In genomic region chr17:43667290-43667843, GRCm38 (mm10) we compare ENCODE assay signal across 8 mouse cellular contexts. TPM values are rescaled to one million over a fixed set of nuclear protein-coding genes. Genes with fewer than 3 reads are reported as not detected.
DNase-seq lines count a peak whose midpoint lies in the region; ATAC-seq lines count a peak whose summit lies in the region.

Gene Cyp39a1 (plus strand): TSS chr17:43667425.

- H3K27ac ChIP-seq in kidney, embryonic 14.5 days (ENCODE audit: low read depth, low read length), result no peak within 1 kb of the TSS
- peak within 1 kb of the TSS; percentile 78 for H3K27ac ChIP-seq in hindbrain, embryonic 14.5 days
- peak within 1 kb of the TSS; percentile 84 for H3K27ac ChIP-seq in midbrain, embryonic 14.5 days (replicated peaks; ENCODE audit: low read depth, low read length)

- H3K4me3 ChIP-seq in kidney, embryonic 14.5 days (ENCODE audit: low read length), result peak within 1 kb of the TSS; percentile 89
- peak within 1 kb of the TSS; percentile 89 for H3K4me3 ChIP-seq in hindbrain, embryonic 14.5 days (replicated peaks; ENCODE audit: low read length)
- peak within 1 kb of the TSS; percentile 93 for H3K4me3 ChIP-seq in midbrain, embryonic 14.5 days (replicated peaks; ENCODE audit: low read depth, low read length)

- peak within 1 kb of the TSS; percentile 71 for H3K9ac ChIP-seq in kidney, embryonic 14.5 days (ENCODE audit: low read depth, low read length)
- H3K9ac ChIP-seq in hindbrain, embryonic 14.5 days, result peak within 1 kb of the TSS; percentile 87
- peak within 1 kb of the TSS; percentile 96 for H3K9ac ChIP-seq in midbrain, embryonic 14.5 days (replicated peaks; ENCODE audit: low read length)

- WGBS in kidney, embryonic 14.5 days, result under 1% methylated on average over 17 of the region's 17 CpGs
- WGBS in hindbrain, embryonic 14.5 days, result under 1% methylated on average over 17 of the region's 17 CpGs
- under 1% methylated on average over 17 of the region's 17 CpGs for WGBS in midbrain, embryonic 14.5 days

- no peak for DNase-seq in kidney, postnatal 36 days
- DNase-seq in embryo, embryonic 10 days (ENCODE audit: low spot score), result peak; percentile 31
- DNase-seq in hindbrain, embryonic 14.5 days (ENCODE audit: low spot score), result no peak
- peak; percentile 27 for DNase-seq in midbrain, embryonic 14.5 days
- DNase-seq in thymus, postnatal 4 days, result no peak
- DNase-seq in kidney, adult 9 months, result no peak
- DNase-seq in urinary bladder, adult 18-20 months (ENCODE audit: low spot score in 2 of 2), result no peak

- H3K4me1 ChIP-seq in kidney, embryonic 14.5 days (ENCODE audit: control insufficient read depth, insufficient read depth, low read length), result peaks cover 13% of the 10 kb centered on the region; the same call in 1 of the 2 replicates
- H3K4me1 ChIP-seq in hindbrain, embryonic 14.5 days (replicated peaks; ENCODE audit: control insufficient read depth, insufficient read depth, low read length), result peaks cover 19% of the 10 kb centered on the region
- H3K4me1 ChIP-seq in midbrain, embryonic 14.5 days (ENCODE audit: control insufficient read depth, insufficient read depth, low read length), result peaks cover 16% of the 10 kb centered on the region

- H3K4me2 ChIP-seq in kidney, embryonic 14.5 days (replicated peaks; ENCODE audit: low read depth, low read length), result peak within 1 kb of the TSS; percentile 89
- peak within 1 kb of the TSS; percentile 68 for H3K4me2 ChIP-seq in hindbrain, embryonic 14.5 days (replicated peaks)
- peak within 1 kb of the TSS; percentile 72 for H3K4me2 ChIP-seq in midbrain, embryonic 14.5 days (ENCODE audit: low read length)

- H3K9me3 ChIP-seq in kidney, embryonic 14.5 days (ENCODE audit: control insufficient read depth, low read length), result no peaks in the 10 kb centered on the region
- no peaks in the 10 kb centered on the region for H3K9me3 ChIP-seq in hindbrain, embryonic 14.5 days (ENCODE audit: control insufficient read depth, low read length)
- no peaks in the 10 kb centered on the region for H3K9me3 ChIP-seq in midbrain, embryonic 14.5 days (ENCODE audit: control insufficient read depth, low read length)

- H3K27me3 ChIP-seq in kidney, embryonic 14.5 days (ENCODE audit: control insufficient read depth, insufficient read depth, low read length), result no peaks in the 10 kb centered on the region
- no peaks in the 10 kb centered on the region for H3K27me3 ChIP-seq in hindbrain, embryonic 14.5 days (ENCODE audit: control insufficient read depth, insufficient read depth, low read length)
- no peaks in the 10 kb centered on the region for H3K27me3 ChIP-seq in midbrain, embryonic 14.5 days (ENCODE audit: control insufficient read depth, insufficient read depth, low read length)

- peak; percentile 7; the same call in 1 of the 2 replicates for ATAC-seq in kidney, embryonic 14.5 days (ENCODE audit: low FRiP score, low TSS enrichment)
- no peak for ATAC-seq in hindbrain, embryonic 14.5 days (ENCODE audit: low FRiP score)
- ATAC-seq in midbrain, embryonic 14.5 days (ENCODE audit: low FRiP score, low TSS enrichment), result no peak

- H3K36me3 ChIP-seq in kidney, embryonic 14.5 days (ENCODE audit: control insufficient read depth, insufficient read depth, low read length), result no peaks in the 10 kb centered on the region
- H3K36me3 ChIP-seq in hindbrain, embryonic 14.5 days (replicated peaks; ENCODE audit: control insufficient read depth, insufficient read depth), result peaks cover 15% of the 10 kb centered on the region; the same call in 1 of the 2 replicates
- peaks cover 16% of the 10 kb centered on the region; the same call in 1 of the 2 replicates for H3K36me3 ChIP-seq in midbrain, embryonic 14.5 days (ENCODE audit: control insufficient read depth, insufficient read depth, low read length)

RNA-seq across cellular contexts. Expression of gene Cyp39a1, which starts in this region (rescaled TPM):
- polyA plus RNA-seq in kidney, embryonic 14.5 days (2014; fragmentation: Nextera tagmentation; extraction: Ambion mirVana), result 11.8 and 20.3 TPM in 2 replicates
- 11.1 and 12.3 TPM in 2 replicates for polyA plus RNA-seq in hindbrain, embryonic 14.5 days (2014; fragmentation: Nextera tagmentation; extraction: Ambion mirVana)
- polyA plus RNA-seq in midbrain, embryonic 14.5 days (2014; fragmentation: Nextera tagmentation; extraction: Ambion mirVana), result 5.7 and 10.4 TPM in 2 replicates

Comparison
In these comparisons a context has a peak if more than half of its experiments do, and no peak if none do; other contexts are left out.
1. DNase-seq: peak in embryo, embryonic 10 days (single experiment) and midbrain, embryonic 14.5 days (single experiment); none in kidney, postnatal 36 days (0 of 2), hindbrain, embryonic 14.5 days (single experiment), thymus, postnatal 4 days (single experiment), kidney, adult 9 months (single experiment) and urinary bladder, adult 18-20 months (0 of 2).
2. Peak in every context shown above with its lines, with median percentiles within 50 percentile points of each other: H3K4me2 ChIP-seq, H3K4me3 ChIP-seq and H3K9ac ChIP-seq.